Mouse (Mus musculus) thymus, postnatal 36 days (tissue): ENCODE results near the gene Khsrp.

Source experiments
- DNase-seq, 2 experiments: peaks; one replicate each; pipeline ENCODE4 v3.0.0; 2022; ENCODE audit warnings: mixed read lengths in 2 of 2

The Khsrp gene

GRCm38 (mm10) chr17:56985656-56986055 lies 45.7 kb downstream of the Khsrp start:
- no peak for DNase-seq

GRCm38 (mm10) chr17:56984886-56985285 lies 46.4 kb downstream of the Khsrp start:
- DNase-seq, result no peak

- DNase-seq, result no peak
These were observed 49.3 kb downstream of the Khsrp start, which contains the start of gene Acer1 for GRCm38 (mm10) chr17:56982013-56982412. Gene Acer1, minus strand, starts transcription at chr17:56982126.

GRCm38 (mm10) chr17:56981049-56981448 lies 50.3 kb downstream of the Khsrp start:
- DNase-seq, result no peak

- no peak for DNase-seq
These were observed 51.8 kb downstream of the Khsrp start for GRCm38 (mm10) chr17:56979524-56979923.

GRCm38 (mm10) chr17:56976531-56977390 lies 54.6 kb downstream of the Khsrp start:
- DNase-seq, result no peak

- no peak for DNase-seq
These were observed 55.9 kb downstream of the Khsrp start for GRCm38 (mm10) chr17:56975391-56975790.

GRCm38 (mm10) chr17:56974708-56975240 lies 56.5 kb downstream of the Khsrp start:
- DNase-seq, result no peak

GRCm38 (mm10) chr17:56973956-56974707 lies 57.2 kb downstream of the Khsrp start:
- DNase-seq, result no peak
